Mouse (Mus musculus): ENCODE results near the gene Ddx31. TPM values are rescaled to one million over a fixed set of nuclear protein-coding genes. Genes with fewer than 3 reads are reported as not detected.

Gene Ddx31
- polyA plus RNA-seq, 1 experiment from 2014 or later: 7.6 TPM

- no peaks in the 10 kb centered on the region for H3K4me1 ChIP-seq (ENCODE audit: control insufficient read depth, insufficient read depth, low read length)
- no peak for ATAC-seq (replicated peaks; ENCODE audit: extremely low read depth, insufficient read depth, low FRiP score)
- WGBS: 3% methylated on average over 4 of the region's 4 CpGs
- no peak overlapping the region for H3K27ac ChIP-seq (ENCODE audit: low read length)
- peaks cover 91% of the 10 kb centered on the region for H3K27me3 ChIP-seq (ENCODE audit: control insufficient read depth, insufficient read depth, low read length)
- H3K9ac ChIP-seq (ENCODE audit: low read length): no peak overlapping the region
- H3K36me3 ChIP-seq (ENCODE audit: control insufficient read depth, insufficient read depth): no peaks in the 10 kb centered on the region
- no peaks in the 10 kb centered on the region for H3K9me3 ChIP-seq (replicated peaks; ENCODE audit: control insufficient read depth, low read length)
- H3K4me3 ChIP-seq (ENCODE audit: low read length): no peak overlapping the region
- no peak overlapping the region for H3K4me2 ChIP-seq (ENCODE audit: low read depth, low read length)
Measured at GRCm38 (mm10) chr2:28919001-28919400, 78.8 kb downstream of the Ddx31 start.

DNA sequence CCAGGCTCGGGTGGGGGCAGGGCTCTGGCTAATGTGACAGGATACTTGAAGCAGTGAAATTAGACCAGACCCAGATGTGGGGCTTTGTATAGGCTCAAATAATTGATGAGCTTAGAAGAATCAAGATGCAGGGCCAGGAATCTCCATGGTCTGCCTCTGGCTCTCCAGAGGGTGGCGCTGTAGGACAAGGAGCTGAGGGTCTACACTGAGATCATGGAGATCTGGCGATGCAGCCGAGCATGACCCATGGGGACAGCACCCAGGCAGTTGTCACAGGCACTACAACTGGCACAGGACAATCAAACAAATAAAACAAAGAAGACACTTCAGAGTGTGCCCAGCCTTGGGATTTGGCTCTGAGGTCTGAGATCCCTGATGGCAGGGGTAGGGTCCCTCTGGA, 83.7 kb downstream of the Ddx31 start:
- 1% methylated on average over 4 of the region's 4 CpGs for WGBS
- H3K27me3 ChIP-seq (ENCODE audit: control insufficient read depth, insufficient read depth, low read length): peaks cover 46% of the 10 kb centered on the region

GRCm38 (mm10) chr2:28930571-28930970, 90.4 kb downstream of the Ddx31 start:
- WGBS: 87% methylated on average over 3 of the region's 3 CpGs
- no peak overlapping the region for H3K27ac ChIP-seq (ENCODE audit: low read length)
- no peak for ATAC-seq (replicated peaks; ENCODE audit: extremely low read depth, insufficient read depth, low FRiP score)

More for the DNA sequence above, 83.7 kb downstream of the Ddx31 start:
- no peak overlapping the region for H3K4me3 ChIP-seq (ENCODE audit: low read length)
- no peak for ATAC-seq (replicated peaks; ENCODE audit: extremely low read depth, insufficient read depth, low FRiP score)
- no peak overlapping the region for H3K9ac ChIP-seq (ENCODE audit: low read length)
- no peaks in the 10 kb centered on the region for H3K36me3 ChIP-seq (ENCODE audit: control insufficient read depth, insufficient read depth)
- H3K4me1 ChIP-seq (ENCODE audit: control insufficient read depth, insufficient read depth, low read length): no peaks in the 10 kb centered on the region
- no peaks in the 10 kb centered on the region for H3K9me3 ChIP-seq (replicated peaks; ENCODE audit: control insufficient read depth, low read length)
- no peak overlapping the region for H3K4me2 ChIP-seq (ENCODE audit: low read depth, low read length)
- no peak overlapping the region for H3K27ac ChIP-seq (ENCODE audit: low read length)

DNA sequence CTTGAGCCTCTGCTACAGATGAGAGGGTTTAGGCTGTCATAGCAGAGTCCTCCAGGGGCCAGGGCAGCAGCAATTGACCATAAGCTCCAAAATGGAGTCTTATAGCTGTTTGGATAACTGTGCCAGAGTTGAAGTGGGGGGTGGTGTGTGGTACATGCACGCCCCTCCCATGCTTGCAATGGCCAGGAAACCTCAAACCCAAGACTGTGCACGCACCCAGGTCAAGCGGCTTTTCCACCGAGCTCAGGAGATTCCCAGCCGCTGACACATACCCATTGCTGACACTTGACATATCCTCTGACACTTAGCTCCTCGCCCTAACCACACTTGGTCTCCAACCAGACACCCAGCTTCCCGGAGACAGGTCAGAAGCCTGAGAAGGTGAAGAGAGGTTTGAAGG, 98.8 kb downstream of the Ddx31 start:
- no peak overlapping the region for H3K27ac ChIP-seq (ENCODE audit: low read length)
- H3K27me3 ChIP-seq (ENCODE audit: control insufficient read depth, insufficient read depth, low read length): no peaks in the 10 kb centered on the region; the same call in 1 of the 2 replicates
- no peaks in the 10 kb centered on the region for H3K36me3 ChIP-seq (ENCODE audit: control insufficient read depth, insufficient read depth)
- no peaks in the 10 kb centered on the region for H3K9me3 ChIP-seq (replicated peaks; ENCODE audit: control insufficient read depth, low read length)
- no peak overlapping the region for H3K4me2 ChIP-seq (ENCODE audit: low read depth, low read length)
- H3K4me3 ChIP-seq (ENCODE audit: low read length): no peak overlapping the region
- H3K4me1 ChIP-seq (ENCODE audit: control insufficient read depth, insufficient read depth, low read length): no peaks in the 10 kb centered on the region
- no peak for ATAC-seq (replicated peaks; ENCODE audit: extremely low read depth, insufficient read depth, low FRiP score)
- H3K9ac ChIP-seq (ENCODE audit: low read length): no peak overlapping the region
- WGBS: 45% methylated on average over 7 of the region's 7 CpGs

More at GRCm38 (mm10) chr2:28930571-28930970, 90.4 kb downstream of the Ddx31 start:
- H3K9me3 ChIP-seq (replicated peaks; ENCODE audit: control insufficient read depth, low read length): no peaks in the 10 kb centered on the region
- no peak overlapping the region for H3K4me3 ChIP-seq (ENCODE audit: low read length)
- H3K36me3 ChIP-seq (ENCODE audit: control insufficient read depth, insufficient read depth): no peaks in the 10 kb centered on the region
- H3K4me1 ChIP-seq (ENCODE audit: control insufficient read depth, insufficient read depth, low read length): no peaks in the 10 kb centered on the region
- peaks cover 4% of the 10 kb centered on the region for H3K27me3 ChIP-seq (ENCODE audit: control insufficient read depth, insufficient read depth, low read length)
- H3K4me2 ChIP-seq (ENCODE audit: low read depth, low read length): no peak overlapping the region
- no peak overlapping the region for H3K9ac ChIP-seq (ENCODE audit: low read length)

DNA sequence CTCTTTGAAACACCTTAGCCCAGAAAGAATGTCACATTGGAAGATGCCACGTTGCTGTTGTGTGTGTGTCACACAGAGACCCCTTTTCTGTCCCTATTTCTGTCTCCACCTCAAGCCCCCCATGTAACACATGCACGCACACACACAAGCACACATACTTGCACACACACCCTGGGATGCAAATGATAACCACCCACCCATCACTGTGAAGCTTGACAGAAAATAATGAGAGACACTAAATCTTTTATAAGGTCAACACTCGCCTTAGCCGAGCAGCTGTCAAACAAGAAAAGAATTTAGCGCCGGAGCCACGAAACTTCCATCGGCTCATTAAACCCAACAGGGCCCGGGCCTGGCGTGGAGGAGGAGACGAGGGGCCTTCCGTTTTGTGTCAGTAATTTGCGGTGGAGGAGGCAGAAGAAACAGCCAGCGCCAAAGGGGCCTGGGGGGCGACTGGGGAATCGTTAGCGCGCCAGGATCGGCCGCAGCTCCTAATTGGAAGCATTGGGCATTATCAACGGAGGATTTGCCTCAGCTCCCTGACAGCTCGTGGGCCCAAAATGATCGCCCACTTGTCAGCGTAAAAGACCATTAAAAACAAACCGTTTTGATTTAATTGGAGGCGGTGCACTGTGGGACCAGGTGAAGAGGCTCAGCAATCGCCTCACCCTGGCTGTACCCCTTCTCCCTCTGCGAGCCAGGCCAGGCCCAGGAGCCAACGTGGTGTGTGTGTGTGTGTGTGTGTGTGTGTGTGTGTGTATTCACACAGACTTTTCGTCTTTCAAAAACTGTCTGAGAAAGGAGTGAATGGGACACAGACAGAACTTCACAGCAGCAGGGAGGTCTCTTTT, 103.7 kb downstream of the Ddx31 start:
- Histone ChIP-seq H3K4me2 (ENCODE audit: low read depth, low read length) (no peak overlapping the region), H3K4me1 (ENCODE audit: control insufficient read depth, insufficient read depth, low read length) (no peaks in the 10 kb centered on the region), H3K36me3 (ENCODE audit: control insufficient read depth, insufficient read depth) (no peaks in the 10 kb centered on the region), H3K9ac (ENCODE audit: low read length) (no peak overlapping the region), H3K27ac (ENCODE audit: low read length) (no peak overlapping the region), H3K27me3 (ENCODE audit: control insufficient read depth, insufficient read depth, low read length) (0 out of 2 replicates have a peak, but pooled peaks cover 5% of the 10 kb centered on the region), H3K4me3 (ENCODE audit: low read length) (no peak overlapping the region), H3K9me3 (replicated peaks; ENCODE audit: control insufficient read depth, low read length) (no peaks in the 10 kb centered on the region)
- ATAC-seq (replicated peaks; ENCODE audit: extremely low read depth, insufficient read depth, low FRiP score): no peak
- WGBS: 57% methylated on average over 30 of the region's 30 CpGs

- H3K4me3 ChIP-seq (ENCODE audit: low read length): no peak overlapping the region
- H3K9me3 ChIP-seq (replicated peaks; ENCODE audit: control insufficient read depth, low read length): no peaks in the 10 kb centered on the region
- H3K27me3 ChIP-seq (ENCODE audit: control insufficient read depth, insufficient read depth, low read length): 0 out of 2 replicates have a peak, but pooled peaks cover 8% of the 10 kb centered on the region
- 69% methylated on average over 6 of the region's 6 CpGs for WGBS
- no peak overlapping the region for H3K4me2 ChIP-seq (ENCODE audit: low read depth, low read length)
- no peak for ATAC-seq (replicated peaks; ENCODE audit: extremely low read depth, insufficient read depth, low FRiP score)
- H3K9ac ChIP-seq (ENCODE audit: low read length): no peak overlapping the region
- no peaks in the 10 kb centered on the region for H3K36me3 ChIP-seq (ENCODE audit: control insufficient read depth, insufficient read depth)
- H3K4me1 ChIP-seq (ENCODE audit: control insufficient read depth, insufficient read depth, low read length): no peaks in the 10 kb centered on the region
- H3K27ac ChIP-seq (ENCODE audit: low read length): no peak overlapping the region
Measured at GRCm38 (mm10) chr2:28945388-28945787, 105.2 kb downstream of the Ddx31 start.

GRCm38 (mm10) chr2:28946312-28946711, 106.1 kb downstream of the Ddx31 start:
- no peak for ATAC-seq (replicated peaks; ENCODE audit: extremely low read depth, insufficient read depth, low FRiP score)

GRCm38 (mm10) chr2:28952981-28953380, 112.8 kb downstream of the Ddx31 start:
- H3K36me3 ChIP-seq (ENCODE audit: control insufficient read depth, insufficient read depth): no peaks in the 10 kb centered on the region
- H3K4me3 ChIP-seq (ENCODE audit: low read length): no peak overlapping the region
- H3K27me3 ChIP-seq (ENCODE audit: control insufficient read depth, insufficient read depth, low read length): 0 out of 2 replicates have a peak, but pooled peaks cover 10% of the 10 kb centered on the region
- no peak for ATAC-seq (replicated peaks; ENCODE audit: extremely low read depth, insufficient read depth, low FRiP score)
- H3K27ac ChIP-seq (ENCODE audit: low read length): no peak overlapping the region
- no peak overlapping the region for H3K9ac ChIP-seq (ENCODE audit: low read length)
- WGBS: 59% methylated on average over 8 of the region's 8 CpGs
- no peak overlapping the region for H3K4me2 ChIP-seq (ENCODE audit: low read depth, low read length)
- no peaks in the 10 kb centered on the region for H3K4me1 ChIP-seq (ENCODE audit: control insufficient read depth, insufficient read depth, low read length)
- no peaks in the 10 kb centered on the region for H3K9me3 ChIP-seq (replicated peaks; ENCODE audit: control insufficient read depth, low read length)

More at GRCm38 (mm10) chr2:28946312-28946711, 106.1 kb downstream of the Ddx31 start:
- Histone ChIP-seq H3K4me2 (ENCODE audit: low read depth, low read length) (no peak overlapping the region), H3K36me3 (ENCODE audit: control insufficient read depth, insufficient read depth) (no peaks in the 10 kb centered on the region), H3K4me3 (ENCODE audit: low read length) (no peak overlapping the region), H3K9me3 (replicated peaks; ENCODE audit: control insufficient read depth, low read length) (no peaks in the 10 kb centered on the region), H3K27ac (ENCODE audit: low read length) (no peak overlapping the region), H3K27me3 (ENCODE audit: control insufficient read depth, insufficient read depth, low read length) (0 out of 2 replicates have a peak, but pooled peaks cover 9% of the 10 kb centered on the region), H3K9ac (ENCODE audit: low read length) (no peak overlapping the region), H3K4me1 (ENCODE audit: control insufficient read depth, insufficient read depth, low read length) (no peaks in the 10 kb centered on the region)
- 64% methylated on average over 3 of the region's 3 CpGs for WGBS

DNA sequence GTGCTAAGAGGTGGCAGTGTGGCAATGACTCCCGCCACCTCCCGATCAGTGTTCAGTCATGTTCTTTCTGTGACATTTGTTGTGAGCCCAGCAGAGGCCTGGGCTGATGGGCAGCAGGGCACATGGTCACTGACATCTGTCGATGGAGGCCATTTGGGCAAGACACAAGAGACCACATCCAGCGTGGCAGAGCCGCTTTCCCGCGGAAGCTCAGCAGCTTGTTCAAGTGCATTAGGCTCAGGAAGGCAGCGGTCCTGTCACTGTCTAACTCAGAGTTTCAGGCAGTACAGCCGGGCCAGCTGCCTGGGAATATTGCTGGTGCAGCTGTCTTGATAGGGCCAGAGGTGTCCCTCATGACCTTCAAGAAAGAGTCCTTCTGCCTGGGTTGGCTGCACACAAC, 114.4 kb downstream of the Ddx31 start:
- Histone ChIP-seq H3K9me3 (replicated peaks; ENCODE audit: control insufficient read depth, low read length) (no peaks in the 10 kb centered on the region), H3K27ac (ENCODE audit: low read length) (no peak overlapping the region), H3K9ac (ENCODE audit: low read length) (no peak overlapping the region), H3K36me3 (ENCODE audit: control insufficient read depth, insufficient read depth) (no peaks in the 10 kb centered on the region), H3K4me1 (ENCODE audit: control insufficient read depth, insufficient read depth, low read length) (no peaks in the 10 kb centered on the region), H3K27me3 (ENCODE audit: control insufficient read depth, insufficient read depth, low read length) (0 out of 2 replicates have a peak, but pooled peaks cover 7% of the 10 kb centered on the region), H3K4me3 (ENCODE audit: low read length) (no peak overlapping the region), H3K4me2 (ENCODE audit: low read depth, low read length) (no peak overlapping the region)
- ATAC-seq (replicated peaks; ENCODE audit: extremely low read depth, insufficient read depth, low FRiP score): no peak
- WGBS: 76% methylated on average over 9 of the region's 9 CpGs

Data from heart, embryonic 16.5 days (tissue).